Mouse (Mus musculus) neural tube, embryonic 11.5 days (tissue): ENCODE results near the gene Dync2h1. TPM values are rescaled to one million over a fixed set of nuclear protein-coding genes. Genes with fewer than 3 reads are reported as not detected.
A peak's percentile ranks its signal among the peaks of the same experiment; 100 is the strongest.
"Not testable (repeated sequence)": the region's sequence is repeated elsewhere in the genome, so short reads cannot be mapped to it uniquely, and the experiment has no call there.

Source experiments
- ATAC-seq: fragments of 200-750 bp; cut with Nextera tagmentation; 2 replicates; pipeline ENCODE4 v1.8.0; 2017; ENCODE audit warnings: moderate number of reproducible peaks, mild to moderate bottlenecking, moderate TSS enrichment, moderate library complexity; ENCODE audit not compliant: insufficient read depth, low FRiP score, low TSS enrichment
- DNase-seq: peaks from one replicate; pipeline ENCODE4 v3.0.0-alpha.2; 2015; ENCODE audit warnings: low spot score
- H3K27ac ChIP-seq: fragments of 300-500 bp; sonication (generic); 2 replicates; pipeline ENCODE4 v1.5.1; 2014; ENCODE audit warnings: low read depth, mild to moderate bottlenecking, low read length
- H3K27me3 ChIP-seq: fragments of 300-500 bp; sonication (generic); 2 replicates; pipeline ENCODE4 v1.6.1; 2014; ENCODE audit warnings: mild to moderate bottlenecking, low read length, mixed read lengths; ENCODE audit not compliant: control insufficient read depth, insufficient read depth
- H3K36me3 ChIP-seq: fragments of 300-500 bp; sonication (generic); 2 replicates; pipeline ENCODE4 v1.6.1; 2014; ENCODE audit warnings: mild to moderate bottlenecking, low read length, moderate library complexity, mixed read lengths; ENCODE audit not compliant: control insufficient read depth, insufficient read depth
- H3K4me1 ChIP-seq: fragments of 300-500 bp; sonication (generic); 2 replicates; pipeline ENCODE4 v1.6.1; 2014; ENCODE audit warnings: low read length, mixed read lengths; ENCODE audit not compliant: control insufficient read depth, insufficient read depth
- H3K4me2 ChIP-seq: fragments of 300-500 bp; sonication (generic); 2 replicates; pipeline ENCODE4 v1.6.1; 2014; ENCODE audit warnings: low read depth, mild to moderate bottlenecking, moderate library complexity
- H3K4me3 ChIP-seq: fragments of 300-500 bp; sonication (generic); 2 replicates; pipeline ENCODE4 v1.5.1; 2014; ENCODE audit warnings: low read depth, low read length
- H3K9ac ChIP-seq: fragments of 300-500 bp; sonication (generic); 2 replicates; pipeline ENCODE4 v1.6.1; 2014; ENCODE audit warnings: mild to moderate bottlenecking, low read length
- H3K9me3 ChIP-seq: fragments of 300-500 bp; sonication (generic); 2 replicates; pipeline ENCODE4 v1.6.1; 2016; ENCODE audit warnings: low read length; ENCODE audit not compliant: control insufficient read depth
- WGBS: fragments of 180-500 bp; shearing (Covaris S2); extraction: QIAGEN DNeasy Blood & Tissue Kit; methylation state at CpG from one replicate; pipeline ENCODE4 v1.1.7; 2014; 5-methylcytosine and 5-hydroxymethylcytosine counted together
- polyA plus RNA-seq: library from polyadenylated mRNA; unstranded; fragments of >200 nt; fragmentation: Nextera tagmentation; extraction: Ambion mirVana; gene quantifications from 2 replicates; pipeline ENCODE4 v1.2.1, GENCODE M21; 2014

The Dync2h1 gene
- 22.3 and 24.2 TPM in 2 replicates for polyA plus RNA-seq

- ATAC-seq (peak; percentile 99), DNase-seq (peak; percentile 91)
- H3K36me3 ChIP-seq: no peaks in the 10 kb centered on the region
- H3K9ac ChIP-seq: peak within 1 kb of the TSS; percentile 86
- H3K27me3 ChIP-seq: no peaks in the 10 kb centered on the region
- H3K27ac ChIP-seq: peak within 1 kb of the TSS; percentile 92
- peak within 1 kb of the TSS; percentile 87 for H3K4me2 ChIP-seq
- peak within 1 kb of the TSS; percentile 91 for H3K4me3 ChIP-seq
- no peaks in the 10 kb centered on the region for H3K9me3 ChIP-seq
- whole genome bisulfite sequencing: under 1% methylated on average over 50 of the region's 62 CpGs
- peaks cover 5% of the 10 kb centered on the region; the same call in 1 of the 2 replicates for H3K4me1 ChIP-seq
Observed at GRCm38 (mm10) chr9:7184172-7184896, at the start of gene Dync2h1, which contains the start of gene Dcun1d5. TSS of gene Dync2h1 (minus strand) at chr9:7184446. TSS of gene Dcun1d5 (plus strand) at chr9:7184520.

- ATAC-seq (no peak), DNase-seq (no peak)
- WGBS: 89% methylated on average over 7 of the region's 7 CpGs
- Histone ChIP-seq H3K36me3 (no peaks in the 10 kb centered on the region), H3K27ac (no peak overlapping the region), H3K4me1 (no peaks in the 10 kb centered on the region), H3K27me3 (no peaks in the 10 kb centered on the region), H3K9me3 (no peaks in the 10 kb centered on the region), H3K9ac (no peak overlapping the region), H3K4me2 (no peak overlapping the region), H3K4me3 (no peak overlapping the region)
Observed at GRCm38 (mm10) chr9:7221460-7221859, 37.2 kb upstream of the Dync2h1 start.

GRCm38 (mm10) chr9:7221024-7221423 lies 36.8 kb upstream of the Dync2h1 start:
- WGBS: 89% methylated on average over 5 of the region's 5 CpGs

GRCm38 (mm10) chr9:7216240-7216639 lies 32.0 kb upstream of the Dync2h1 start:
- Histone ChIP-seq H3K4me1 (no peaks in the 10 kb centered on the region), H3K36me3 (peaks cover 3% of the 10 kb centered on the region; the same call in 1 of the 2 replicates), H3K4me3 (no peak overlapping the region), H3K4me2 (no peak overlapping the region), H3K9ac (no peak overlapping the region), H3K9me3 (no peaks in the 10 kb centered on the region), H3K27ac (no peak overlapping the region), H3K27me3 (no peaks in the 10 kb centered on the region)
- ATAC-seq (0 out of 2 replicates have a peak, but pooled peaks have one; percentile 16), DNase-seq (peak; percentile 14)
- WGBS: 53% methylated on average over 2 of the region's 2 CpGs

More at GRCm38 (mm10) chr9:7221024-7221423, 36.8 kb upstream of the Dync2h1 start:
- Histone ChIP-seq H3K4me2 (no peak overlapping the region), H3K4me3 (no peak overlapping the region), H3K27ac (no peak overlapping the region), H3K27me3 (no peaks in the 10 kb centered on the region), H3K4me1 (no peaks in the 10 kb centered on the region), H3K9ac (no peak overlapping the region), H3K9me3 (no peaks in the 10 kb centered on the region), H3K36me3 (no peaks in the 10 kb centered on the region)
- DNase-seq: no peak
- ATAC-seq: no peak

- H3K4me1 ChIP-seq, DNase-seq, H3K36me3 ChIP-seq, H3K4me2 ChIP-seq, H3K27me3 ChIP-seq, H3K9me3 ChIP-seq, H3K27ac ChIP-seq, H3K4me3 ChIP-seq, ATAC-seq, H3K9ac ChIP-seq: not testable (repeated sequence)
- WGBS: 94% methylated on average over 3 of the region's 3 CpGs
Observed at GRCm38 (mm10) chr9:7190694-7191093, 6.4 kb upstream of the Dync2h1 start.

- Histone ChIP-seq H3K27ac (peak overlapping the region; percentile 92; the same call in 1 of the 2 replicates), H3K36me3 (no peaks in the 10 kb centered on the region), H3K4me2 (peak overlapping the region; percentile 87), H3K9ac (peak overlapping the region; percentile 86), H3K27me3 (no peaks in the 10 kb centered on the region), H3K4me1 (peaks cover 5% of the 10 kb centered on the region; the same call in 1 of the 2 replicates), H3K4me3 (peak overlapping the region; percentile 91), H3K9me3 (no peaks in the 10 kb centered on the region)
- ATAC-seq (peak; percentile 75), DNase-seq (peak; percentile 41)
- under 1% methylated on average over 27 of the region's 31 CpGs for WGBS
Observed at GRCm38 (mm10) chr9:7184897-7185291, 648 bp upstream of the Dync2h1 start.

- Histone ChIP-seq H3K27me3 (no peaks in the 10 kb centered on the region), H3K9ac (peak overlapping the region; percentile 56), H3K4me3 (peak overlapping the region; percentile 42), H3K4me2 (peak overlapping the region; percentile 79), H3K4me1 (no peaks in the 10 kb centered on the region), H3K36me3 (no peaks in the 10 kb centered on the region; the same call in 1 of the 2 replicates), H3K27ac (no peak overlapping the region), H3K9me3 (no peaks in the 10 kb centered on the region)
- WGBS: 9% methylated on average over 41 of the region's 41 CpGs
- DNase-seq: peak; percentile 90
- peak; percentile 100 for ATAC-seq
Observed at GRCm38 (mm10) chr9:7176618-7177610, 7.3 kb downstream of the Dync2h1 start.

- no peaks in the 10 kb centered on the region for H3K4me1 ChIP-seq
- 92% methylated on average over 1 of the region's 1 CpGs for WGBS
- no peaks in the 10 kb centered on the region; the same call in 1 of the 2 replicates for H3K36me3 ChIP-seq
- ATAC-seq (no peak), DNase-seq (no peak)
- no peak overlapping the region for H3K9ac ChIP-seq
- no peak overlapping the region for H3K4me3 ChIP-seq
- H3K27me3 ChIP-seq: no peaks in the 10 kb centered on the region
- H3K4me2 ChIP-seq: no peak overlapping the region
- H3K9me3 ChIP-seq: no peaks in the 10 kb centered on the region
- H3K27ac ChIP-seq: no peak overlapping the region
Observed at GRCm38 (mm10) chr9:7173756-7174155, 10.5 kb downstream of the Dync2h1 start.
